Mouse (Mus musculus): ENCODE data around the gene Tstd2.

Gene Tstd2

GRCm38 (mm10) chr4:46084416-46085172 is 53.9 kb downstream of the Tstd2 start:
- DNase-seq (ENCODE audit: low spot score), result peak; percentile 20

- DNase-seq (ENCODE audit: low spot score), result no peak
Measured at GRCm38 (mm10) chr4:46082555-46082954, 55.9 kb downstream of the Tstd2 start.

GRCm38 (mm10) chr4:46080261-46080660 is 58.2 kb downstream of the Tstd2 start:
- no peak for DNase-seq (ENCODE audit: low spot score)

- DNase-seq (ENCODE audit: low spot score), result no peak
Measured at GRCm38 (mm10) chr4:46076892-46077291, 61.6 kb downstream of the Tstd2 start.

GRCm38 (mm10) chr4:46075664-46076063 is 62.8 kb downstream of the Tstd2 start:
- no peak for DNase-seq (ENCODE audit: low spot score)

- peak; percentile 60 for DNase-seq (ENCODE audit: low spot score)
Measured at GRCm38 (mm10) chr4:46073736-46074135, 64.8 kb downstream of the Tstd2 start.

- DNase-seq (ENCODE audit: low spot score), result no peak
Measured at GRCm38 (mm10) chr4:46072631-46073030, 65.9 kb downstream of the Tstd2 start.

GRCm38 (mm10) chr4:46069851-46070482 is 68.5 kb downstream of the Tstd2 start:
- DNase-seq (ENCODE audit: low spot score), result peak; percentile 30

- no peak for DNase-seq (ENCODE audit: low spot score)
Measured at GRCm38 (mm10) chr4:46068573-46068972, 69.9 kb downstream of the Tstd2 start.

GRCm38 (mm10) chr4:46068060-46068459 is 70.4 kb downstream of the Tstd2 start:
- no peak for DNase-seq (ENCODE audit: low spot score)

GRCm38 (mm10) chr4:46065695-46066340 is 72.7 kb downstream of the Tstd2 start:
- DNase-seq (ENCODE audit: low spot score), result peak; percentile 56

- DNase-seq (ENCODE audit: low spot score), result no peak
Measured at GRCm38 (mm10) chr4:46064961-46065360, 73.5 kb downstream of the Tstd2 start.
